Mouse (Mus musculus) liver, embryonic 16.5 days (tissue): ENCODE data around the gene Piga. TPM values are rescaled to one million over a fixed set of nuclear protein-coding genes. Genes with fewer than 3 reads are reported as not detected.
A peak's percentile ranks its signal among the peaks of the same experiment; 100 is the strongest.

ENCODE experiments used
- ATAC-seq: fragments of 200-750 bp; cut with Nextera tagmentation; 2 replicates; pipeline ENCODE4 v1.8.0; 2017; ENCODE audit warnings: low read depth, mild to moderate bottlenecking, moderate number of reproducible peaks, moderate library complexity
- H3K27ac ChIP-seq: fragments of 300-500 bp; sonication (generic); 2 replicates; pipeline ENCODE4 v1.5.1; 2014; ENCODE audit warnings: mild to moderate bottlenecking, low read length
- H3K27me3 ChIP-seq: fragments of 300-500 bp; sonication (generic); 2 replicates; pipeline ENCODE4 v1.6.1; 2014; ENCODE audit warnings: low read depth, low read length, mixed read lengths; ENCODE audit not compliant: control insufficient read depth, insufficient read depth
- H3K36me3 ChIP-seq: fragments of 300-500 bp; sonication (generic); 2 replicates; pipeline ENCODE4 v1.6.1; 2014; ENCODE audit warnings: mild to moderate bottlenecking; ENCODE audit not compliant: control insufficient read depth, insufficient read depth
- H3K4me1 ChIP-seq: fragments of 300-500 bp; sonication (generic); 2 replicates; pipeline ENCODE4 v1.6.1; 2014; ENCODE audit warnings: low read depth, low read length, mixed read lengths; ENCODE audit not compliant: control insufficient read depth
- H3K4me2 ChIP-seq: fragments of 300-500 bp; sonication (generic); 2 replicates; pipeline ENCODE4 v1.6.1; 2014; ENCODE audit warnings: low read depth, low read length, mixed read lengths
- H3K4me3 ChIP-seq: fragments of 300-500 bp; sonication (generic); 2 replicates; pipeline ENCODE4 v1.5.1; 2014; ENCODE audit warnings: low read depth, mild to moderate bottlenecking, low read length
- H3K9ac ChIP-seq: fragments of 300-500 bp; sonication (generic); 2 replicates; pipeline ENCODE4 v1.6.1; 2014; ENCODE audit warnings: low read depth, low read length
- H3K9me3 ChIP-seq: fragments of 300-500 bp; sonication (generic); replicated peaks from 2 replicates; pipeline ENCODE4 v1.6.1; 2016; ENCODE audit warnings: low read length; ENCODE audit not compliant: control insufficient read depth
- WGBS: fragments of 180-500 bp; shearing (Covaris S2); extraction: QIAGEN DNeasy Blood & Tissue Kit; methylation state at CpG from one replicate; pipeline ENCODE4 v1.1.7; 2014; ENCODE audit not compliant: insufficient replicate concordance; 5-methylcytosine and 5-hydroxymethylcytosine counted together
- polyA plus RNA-seq: library from polyadenylated mRNA; unstranded; fragments of >200 nt; fragmentation: Nextera tagmentation; extraction: Ambion mirVana; gene quantifications from 2 replicates; pipeline ENCODE4 v1.2.1, GENCODE M21; 2015

The Piga gene
- polyA plus RNA-seq, 1 experiment from 2014 or later, result 10.5 TPM

DNA sequence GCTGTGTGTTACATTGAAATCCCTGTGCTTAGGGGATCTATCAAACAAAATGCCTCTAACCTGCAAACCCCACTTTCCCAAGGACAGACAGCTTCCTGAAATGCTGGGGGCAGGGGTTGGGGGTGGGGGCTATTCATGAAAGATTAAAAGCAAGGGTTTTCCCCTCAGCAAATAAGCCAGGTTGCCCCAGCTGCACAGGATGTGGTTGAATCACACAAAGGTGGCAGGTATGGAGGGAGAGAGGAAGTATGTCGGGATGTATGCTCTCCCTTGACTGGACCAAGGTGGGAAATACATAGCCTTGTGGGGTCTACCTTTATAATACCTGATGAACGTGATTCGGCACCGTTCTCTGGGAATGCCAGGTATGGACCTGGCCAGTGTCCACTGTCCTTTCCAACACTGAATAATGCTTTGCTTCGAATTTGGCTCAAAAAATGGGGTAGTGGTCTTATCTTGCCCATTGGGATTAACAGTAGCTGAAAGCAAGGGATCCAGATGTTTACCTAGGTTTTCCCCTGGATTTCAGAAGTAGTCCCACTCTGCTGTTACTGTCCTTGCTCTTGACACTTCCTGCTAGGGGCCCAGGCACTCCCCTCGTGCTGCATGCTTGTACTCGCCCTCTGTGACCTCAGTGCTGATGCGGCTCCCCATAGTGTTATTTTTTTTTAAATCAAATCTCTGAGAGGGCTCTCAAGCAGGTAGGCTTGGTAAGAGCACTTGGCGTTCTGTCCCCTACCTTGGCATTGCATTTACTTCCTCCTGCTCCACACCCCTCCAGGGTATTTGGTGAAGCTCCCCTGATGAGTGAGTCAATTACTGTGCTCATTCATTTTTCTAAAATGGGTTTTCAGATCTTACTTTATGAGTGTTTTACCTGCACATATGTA lies 13.2 kb upstream of the Piga start:
- H3K27me3 ChIP-seq, result no peaks in the 10 kb centered on the region
- H3K4me3 ChIP-seq, result no peak overlapping the region
- WGBS, result 53% methylated on average over 9 of the region's 9 CpGs
- H3K9me3 ChIP-seq, result no peaks in the 10 kb centered on the region
- H3K9ac ChIP-seq, result no peak overlapping the region
- H3K4me2 ChIP-seq, result no peak overlapping the region
- ATAC-seq, result no peak
- no peak overlapping the region for H3K27ac ChIP-seq
- no peaks in the 10 kb centered on the region for H3K4me1 ChIP-seq
- H3K36me3 ChIP-seq, result no peaks in the 10 kb centered on the region

DNA sequence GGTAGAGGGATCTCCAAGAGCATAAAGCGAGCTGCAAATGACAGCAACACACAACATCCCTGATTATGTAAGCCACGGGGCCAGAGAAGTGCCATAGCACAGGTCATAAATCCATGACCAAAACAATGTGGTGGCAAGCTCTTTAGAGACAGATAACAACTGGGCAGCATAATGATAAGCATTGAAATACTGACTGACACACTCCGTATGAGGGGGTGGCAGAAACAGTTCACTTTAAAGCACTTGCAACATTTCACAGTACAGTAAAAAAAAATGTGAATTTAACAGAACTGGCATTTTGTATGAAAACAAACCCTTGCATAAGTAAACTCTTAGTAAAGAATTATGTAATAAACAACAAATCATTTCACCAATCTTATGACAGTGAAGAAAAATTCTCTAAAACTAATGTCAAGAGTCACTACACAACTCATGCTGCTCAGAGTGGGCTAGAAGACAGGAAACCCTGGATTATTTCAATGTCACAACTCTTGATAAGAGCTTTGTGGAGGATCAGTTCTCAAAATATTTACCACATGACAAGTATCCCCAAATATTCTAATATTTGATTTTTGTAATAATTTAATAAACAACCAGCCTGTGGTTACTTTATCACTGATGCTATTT lies 11.2 kb upstream of the Piga start:
- no peaks in the 10 kb centered on the region for H3K4me1 ChIP-seq
- H3K27ac ChIP-seq, result no peak overlapping the region
- no peaks in the 10 kb centered on the region for H3K27me3 ChIP-seq
- H3K9ac ChIP-seq, result no peak overlapping the region
- H3K36me3 ChIP-seq, result no peaks in the 10 kb centered on the region
- no peak for ATAC-seq
- H3K9me3 ChIP-seq, result no peaks in the 10 kb centered on the region
- WGBS, result 45% methylated on average over 3 of the region's 3 CpGs
- H3K4me2 ChIP-seq, result no peak overlapping the region
- H3K4me3 ChIP-seq, result no peak overlapping the region

DNA sequence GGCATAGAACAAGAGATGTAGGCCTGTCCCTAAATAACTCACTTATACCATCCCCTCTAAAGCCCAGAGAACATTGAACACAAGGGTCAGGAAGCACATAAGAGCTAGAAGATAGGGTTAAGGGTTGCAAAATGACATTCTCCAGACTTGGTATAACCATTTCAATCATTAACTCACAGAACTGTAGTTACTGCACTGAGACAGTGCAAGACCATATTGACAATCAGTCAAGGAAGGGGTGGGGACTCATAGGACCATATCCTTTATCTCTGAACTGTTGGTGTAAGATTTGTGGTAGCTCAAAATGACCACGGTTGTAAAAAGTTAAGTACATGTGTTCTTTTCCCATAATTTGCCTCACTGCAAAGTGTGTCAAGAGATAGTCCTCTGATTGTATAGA lies 9.0 kb upstream of the Piga start:
- H3K36me3 ChIP-seq, result no peaks in the 10 kb centered on the region
- no peak overlapping the region for H3K27ac ChIP-seq
- 28% methylated on average over 1 of the region's 1 CpGs for WGBS
- no peak overlapping the region for H3K9ac ChIP-seq
- no peaks in the 10 kb centered on the region for H3K27me3 ChIP-seq
- ATAC-seq, result no peak
- H3K4me3 ChIP-seq, result no peak overlapping the region
- H3K4me1 ChIP-seq, result no peaks in the 10 kb centered on the region
- no peak overlapping the region for H3K4me2 ChIP-seq
- no peaks in the 10 kb centered on the region for H3K9me3 ChIP-seq

DNA sequence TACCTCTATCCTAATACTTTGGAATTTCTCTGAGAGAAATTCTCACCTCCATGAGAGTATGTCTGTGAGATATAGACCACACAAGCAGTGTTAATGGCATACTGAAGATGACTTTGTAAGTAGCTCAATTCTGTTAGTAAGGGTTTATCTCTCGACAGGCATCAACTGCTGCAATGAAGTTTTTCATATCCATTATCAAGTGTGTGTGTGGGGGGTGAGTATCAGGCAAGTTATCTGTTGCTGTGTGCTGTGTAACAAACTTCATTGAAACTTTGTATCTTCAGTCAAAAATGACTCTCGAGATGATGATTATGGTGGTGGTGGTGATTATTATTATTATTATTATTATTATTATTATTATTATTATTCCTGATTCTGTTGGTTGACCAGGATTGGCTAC lies 2.8 kb upstream of the Piga start:
- Histone ChIP-seq H3K27me3 (no peaks in the 10 kb centered on the region), H3K9ac (no peak overlapping the region), H3K27ac (no peak overlapping the region), H3K4me3 (no peak overlapping the region), H3K4me1 (peaks cover 8% of the 10 kb centered on the region), H3K9me3 (no peaks in the 10 kb centered on the region), H3K36me3 (no peaks in the 10 kb centered on the region), H3K4me2 (no peak overlapping the region)
- WGBS, result 44% methylated on average over 2 of the region's 2 CpGs
- no peak for ATAC-seq

DNA sequence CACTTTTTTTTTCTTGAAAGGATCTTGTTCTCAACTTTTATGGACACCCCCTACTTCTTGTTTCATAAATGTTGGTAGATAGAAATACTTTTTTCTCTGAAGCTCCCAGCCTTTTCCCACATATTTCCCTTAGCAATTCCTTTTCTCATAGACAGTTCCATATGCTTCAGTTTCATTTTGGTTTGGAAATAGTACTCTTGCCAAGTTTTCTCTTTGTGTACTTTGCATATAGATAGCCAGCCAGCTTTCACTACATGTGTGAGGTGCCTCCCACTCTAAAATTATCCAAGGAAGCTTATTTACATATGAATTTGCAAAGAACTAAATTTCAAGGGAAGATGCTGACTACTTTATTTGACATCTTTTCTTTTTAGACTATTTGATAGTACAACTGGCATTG lies 1.6 kb upstream of the Piga start:
- Histone ChIP-seq H3K9me3 (no peaks in the 10 kb centered on the region), H3K9ac (no peak overlapping the region), H3K36me3 (no peaks in the 10 kb centered on the region; the same call in 1 of the 2 replicates), H3K27ac (no peak overlapping the region), H3K4me2 (no peak overlapping the region), H3K27me3 (no peaks in the 10 kb centered on the region), H3K4me3 (no peak overlapping the region), H3K4me1 (peaks cover 9% of the 10 kb centered on the region)
- ATAC-seq, result no peak

DNA sequence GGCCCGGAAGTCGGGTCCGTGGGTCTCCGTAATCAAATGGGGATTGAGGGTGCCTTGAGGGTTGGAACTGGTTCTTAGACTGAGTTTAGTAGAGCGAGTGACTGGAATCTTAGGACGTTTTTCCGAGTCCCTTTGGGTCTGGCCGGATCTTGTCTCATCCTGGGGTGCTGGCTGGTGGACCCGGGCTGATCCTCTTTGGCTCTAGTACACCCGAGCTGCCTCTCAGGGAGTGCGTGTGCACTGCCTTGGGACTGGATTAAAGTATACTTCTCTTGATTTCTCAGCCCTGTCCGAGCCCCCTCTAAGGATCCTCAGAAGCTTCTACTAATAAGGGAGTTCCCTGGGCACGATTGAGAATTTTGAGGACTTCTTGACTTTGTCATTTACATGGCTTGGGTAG lies 368 bp downstream of the Piga start:
- H3K4me3 ChIP-seq, result peak overlapping the region; percentile 71

DNA sequence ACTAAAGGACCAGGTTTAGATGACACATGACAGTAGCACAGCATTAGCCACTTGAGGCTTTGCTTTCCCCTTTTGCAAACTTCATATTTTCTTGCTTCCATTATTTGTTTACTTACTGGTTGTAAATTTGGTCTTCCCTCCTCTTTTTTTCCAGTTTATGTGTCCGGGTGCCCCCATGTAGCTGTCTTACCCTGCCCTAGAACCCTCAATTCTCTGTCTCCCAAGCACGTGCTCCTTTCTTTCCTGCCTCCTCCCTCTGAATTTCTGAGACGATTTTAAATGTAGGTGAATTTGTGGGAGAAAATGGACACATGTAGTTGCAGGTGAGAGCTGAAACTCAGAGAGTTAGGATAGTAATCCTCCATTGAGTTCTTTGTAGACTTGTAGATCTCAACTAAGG lies 931 bp downstream of the Piga start:
- ATAC-seq, result no peak
- Histone ChIP-seq H3K4me3 (peak overlapping the region; percentile 71), H3K4me2 (peak overlapping the region; percentile 65), H3K36me3 (no peaks in the 10 kb centered on the region; the same call in 1 of the 2 replicates), H3K9ac (peak overlapping the region; percentile 71), H3K27me3 (no peaks in the 10 kb centered on the region), H3K27ac (no peak overlapping the region), H3K4me1 (peaks cover 11% of the 10 kb centered on the region), H3K9me3 (no peaks in the 10 kb centered on the region)
- 24% methylated on average over 3 of the region's 3 CpGs for WGBS

More for the DNA sequence above, 368 bp downstream of the Piga start:
- H3K4me1 ChIP-seq, result peaks cover 9% of the 10 kb centered on the region
- peak overlapping the region; percentile 71 for H3K9ac ChIP-seq
- 17% methylated on average over 13 of the region's 13 CpGs for WGBS
- ATAC-seq, result peak; percentile 6; the same call in 1 of the 2 replicates
- H3K27me3 ChIP-seq, result no peaks in the 10 kb centered on the region
- no peaks in the 10 kb centered on the region; the same call in 1 of the 2 replicates for H3K36me3 ChIP-seq
- H3K27ac ChIP-seq, result peak overlapping the region; percentile 61
- peak overlapping the region; percentile 65 for H3K4me2 ChIP-seq
- no peaks in the 10 kb centered on the region for H3K9me3 ChIP-seq

DNA sequence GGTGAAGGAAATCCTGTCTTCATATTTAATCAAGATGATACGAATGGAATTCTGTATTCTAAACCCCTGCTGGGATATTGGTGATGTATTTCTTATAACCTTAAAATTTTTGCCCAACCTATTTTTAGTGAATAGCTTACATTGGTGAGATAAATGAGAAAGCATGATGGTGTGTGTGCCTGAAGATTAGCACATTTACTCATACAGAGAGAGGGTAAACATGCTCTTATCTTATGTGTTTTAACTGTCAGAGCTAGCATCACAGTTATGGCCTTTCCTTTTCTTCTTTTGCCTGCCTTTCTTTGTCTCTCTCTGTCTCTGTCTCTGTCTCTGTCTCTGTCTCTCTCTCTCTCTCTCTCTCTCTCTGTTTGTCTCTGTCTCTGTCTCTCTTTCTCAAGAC lies 5.2 kb downstream of the Piga start:
- Histone ChIP-seq H3K4me2 (peak overlapping the region; percentile 39; the same call in 1 of the 2 replicates), H3K4me1 (peaks cover 13% of the 10 kb centered on the region), H3K9ac (no peak overlapping the region), H3K36me3 (peaks cover 3% of the 10 kb centered on the region), H3K9me3 (no peaks in the 10 kb centered on the region), H3K27me3 (no peaks in the 10 kb centered on the region), H3K27ac (peak overlapping the region; percentile 78), H3K4me3 (0 out of 2 replicates have a peak overlapping the region, but pooled peaks have one; percentile 17)
- 24% methylated on average over 1 of the region's 1 CpGs for WGBS
- ATAC-seq, result peak; percentile 83

DNA sequence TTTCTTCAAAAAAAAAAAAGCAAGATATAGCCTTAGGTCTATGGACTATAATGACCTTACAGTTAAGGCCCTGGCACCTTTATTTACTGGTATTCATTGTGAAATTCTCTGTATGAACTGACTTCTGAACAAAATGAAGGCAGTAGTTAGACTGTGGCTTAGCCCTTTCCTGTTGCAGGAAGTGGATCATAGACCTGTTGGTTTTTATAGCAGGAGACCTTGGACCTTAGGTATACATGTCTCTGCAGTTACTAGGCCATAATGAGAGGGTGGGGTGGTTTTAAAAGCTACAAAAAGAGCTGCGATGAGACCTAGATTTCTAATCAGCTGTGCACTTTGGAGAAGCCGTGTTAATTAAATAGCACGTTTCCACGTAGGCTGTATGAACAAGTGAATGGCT lies 7.7 kb downstream of the Piga start:
- Histone ChIP-seq H3K27me3 (no peaks in the 10 kb centered on the region), H3K27ac (no peak overlapping the region), H3K9ac (no peak overlapping the region), H3K4me3 (no peak overlapping the region), H3K4me2 (no peak overlapping the region), H3K9me3 (no peaks in the 10 kb centered on the region), H3K36me3 (peaks cover 6% of the 10 kb centered on the region), H3K4me1 (peaks cover 7% of the 10 kb centered on the region)
- ATAC-seq, result no peak
- WGBS, result 70% methylated on average over 4 of the region's 4 CpGs
